Mouse (Mus musculus) cerebellum, adult 9-10 months (tissue): ENCODE measurements at regions not wholly inside any gene's neighbourhood (a gene's known extent, or its start where the extent isn't known, plus 50 kb on each side); places are given as distances from the start of the nearest gene placed in this dataset.
A peak's percentile ranks its signal among the peaks of the same experiment; 100 is the strongest.

Source experiments
- DNase-seq: peaks from one replicate; pipeline ENCODE4 v3.0.0; 2022

DNA sequence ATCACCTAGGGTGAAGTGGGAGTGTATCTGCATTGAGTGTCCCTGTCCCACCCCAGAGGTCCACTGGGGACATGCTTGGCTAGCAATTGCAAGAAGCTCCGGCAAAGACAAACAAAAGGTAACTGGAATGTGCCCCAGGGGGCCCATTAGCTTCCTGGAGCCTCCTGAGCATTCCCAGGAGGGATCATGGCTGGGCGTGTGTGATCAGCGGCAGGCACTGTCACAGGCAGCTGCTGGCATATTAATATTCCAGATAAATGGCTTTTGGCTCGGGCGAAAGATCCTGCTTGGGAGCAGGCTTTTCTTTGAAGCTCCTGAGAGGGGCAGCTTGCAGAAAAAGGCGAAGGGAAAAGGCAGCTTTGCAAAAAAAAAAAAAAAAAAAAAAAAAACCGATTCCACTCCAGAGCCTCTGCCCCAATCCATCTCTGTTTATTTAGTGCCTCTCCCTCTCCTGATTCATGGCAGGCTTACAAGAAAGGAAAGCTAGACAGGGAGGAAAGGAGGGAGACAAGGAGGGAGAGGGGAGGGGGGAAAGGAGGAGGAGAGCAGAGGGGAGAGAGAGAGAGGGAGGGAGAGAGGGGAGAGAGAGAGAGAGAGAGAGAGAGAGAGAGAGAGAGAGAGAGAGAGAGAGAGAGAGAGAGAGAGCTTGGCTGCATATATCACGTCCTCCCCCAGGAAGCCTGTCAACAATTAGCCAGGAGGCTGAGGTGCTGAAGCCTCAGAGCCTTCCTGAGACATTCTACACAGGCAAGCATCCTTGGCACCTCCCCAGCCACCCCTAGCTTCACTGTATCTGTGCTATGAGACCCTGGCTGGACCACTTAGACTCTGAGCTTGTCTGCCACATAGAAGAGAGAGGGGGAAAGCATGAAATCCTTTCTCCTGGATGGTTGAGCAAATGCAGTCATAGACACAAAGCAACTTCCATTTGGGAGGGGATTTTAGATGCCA lies 443.4 kb upstream of the Zmiz1 start:
- DNase-seq: no peak

DNA sequence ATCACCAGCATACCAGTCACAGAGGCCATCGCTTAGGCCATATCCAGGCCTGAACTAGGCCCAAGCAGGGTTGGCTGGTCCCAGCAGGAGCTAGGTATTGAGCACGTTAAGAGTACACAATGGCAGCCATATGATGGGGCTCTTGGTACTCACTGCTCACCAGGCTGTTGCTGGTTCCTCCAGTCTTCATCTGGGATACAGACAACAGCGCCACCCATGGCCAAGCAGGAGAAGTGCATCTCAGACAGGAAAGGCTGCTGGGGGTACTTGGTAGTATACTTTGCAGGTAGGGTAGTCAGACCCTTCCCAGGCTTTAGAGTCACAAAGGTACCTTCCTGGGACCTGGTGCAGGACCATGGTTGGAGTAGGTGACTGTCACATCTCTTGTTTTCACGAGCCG lies 441.1 kb upstream of the Zmiz1 start:
- no peak for DNase-seq

DNA sequence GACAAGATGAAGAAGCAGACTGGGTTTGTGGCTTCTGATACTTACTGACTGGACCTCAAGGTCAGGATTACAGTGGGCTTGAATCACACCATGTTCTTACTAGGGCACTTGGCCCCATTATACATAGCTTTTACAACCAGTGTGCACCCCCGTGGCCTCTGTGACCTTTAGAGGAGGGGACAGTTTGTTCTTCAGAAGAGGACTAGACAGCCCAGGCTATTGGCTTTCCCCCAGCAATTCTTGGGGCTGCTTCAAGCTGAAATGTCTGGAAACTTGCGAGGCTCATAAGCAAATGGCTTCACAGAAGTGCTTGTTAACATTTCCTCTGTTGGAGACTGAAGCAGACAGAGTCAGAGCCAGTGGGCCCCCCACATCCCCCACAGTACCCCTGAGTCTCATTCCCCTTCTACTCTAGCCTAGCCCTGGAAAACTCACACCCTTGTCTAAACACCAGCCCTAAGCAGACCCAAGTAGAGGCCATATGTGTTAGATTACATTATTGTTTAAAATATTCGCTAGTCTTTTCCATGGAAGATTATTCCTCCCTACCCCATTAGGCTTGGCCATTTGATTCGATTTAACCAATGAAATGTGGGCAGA lies 439.6 kb upstream of the Zmiz1 start:
- DNase-seq: no peak

DNA sequence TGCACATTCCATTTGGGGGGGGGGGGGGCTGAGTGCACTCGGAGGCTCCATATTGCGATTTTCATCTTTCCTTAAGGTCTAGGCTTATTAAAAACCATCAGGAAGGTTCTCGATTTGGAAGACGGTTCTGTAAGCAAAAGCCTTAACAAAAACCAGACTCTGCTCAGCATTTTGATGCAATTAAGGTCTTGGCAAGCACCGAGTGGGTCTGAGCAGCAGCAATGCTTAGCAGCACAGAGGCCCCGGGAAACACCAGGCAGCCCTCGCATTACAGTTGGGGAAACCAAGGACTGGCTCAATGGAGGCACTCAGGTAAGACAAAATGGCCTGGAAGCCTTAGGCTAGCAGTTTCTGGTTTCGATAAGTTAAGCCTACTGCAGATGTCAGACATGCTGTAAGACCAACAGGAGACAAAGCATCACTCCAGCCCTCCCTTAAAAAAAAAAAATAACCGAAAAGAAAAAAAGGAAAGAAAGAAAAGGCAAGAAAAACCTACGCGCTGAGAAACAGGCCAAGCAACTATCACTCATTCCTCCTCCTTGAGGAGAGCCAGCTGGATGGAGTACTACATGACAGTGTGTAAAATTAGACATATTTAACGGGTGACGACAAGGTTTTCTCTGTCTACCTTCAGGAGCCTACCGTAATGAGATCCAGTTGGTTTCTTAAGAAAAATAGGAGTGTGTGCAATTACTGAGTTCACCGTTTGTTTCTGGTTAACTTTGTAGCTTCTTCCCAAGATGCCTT lies 436.3 kb upstream of the Zmiz1 start:
- DNase-seq: no peak

DNA sequence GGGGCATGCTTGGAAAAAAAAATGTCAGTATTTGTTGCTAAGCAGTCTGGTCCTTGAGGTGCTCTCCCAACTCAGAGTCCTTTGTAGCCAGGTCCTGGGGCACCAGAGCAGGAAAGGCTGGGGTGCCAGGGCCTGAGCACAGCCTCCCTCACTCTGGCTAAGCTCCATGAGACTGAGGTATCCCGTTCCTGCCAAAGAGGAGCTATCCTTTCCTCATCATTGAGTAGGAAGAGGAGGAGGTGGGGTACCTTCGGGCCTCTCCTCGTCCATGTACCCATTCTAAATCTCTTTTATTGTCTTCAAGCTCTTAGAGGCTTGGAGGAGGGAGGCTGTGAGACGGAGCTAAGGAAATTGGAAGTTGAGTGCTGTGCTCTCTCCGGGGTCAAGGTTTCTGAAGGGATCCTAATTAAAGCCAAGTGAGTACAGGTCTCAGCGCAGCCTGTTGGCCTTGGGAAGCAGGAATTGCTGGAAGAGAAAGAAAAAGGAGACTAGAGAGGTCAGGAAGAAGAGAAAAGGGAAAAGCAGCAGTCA lies 435.6 kb upstream of the Zmiz1 start:
- no peak for DNase-seq

DNA sequence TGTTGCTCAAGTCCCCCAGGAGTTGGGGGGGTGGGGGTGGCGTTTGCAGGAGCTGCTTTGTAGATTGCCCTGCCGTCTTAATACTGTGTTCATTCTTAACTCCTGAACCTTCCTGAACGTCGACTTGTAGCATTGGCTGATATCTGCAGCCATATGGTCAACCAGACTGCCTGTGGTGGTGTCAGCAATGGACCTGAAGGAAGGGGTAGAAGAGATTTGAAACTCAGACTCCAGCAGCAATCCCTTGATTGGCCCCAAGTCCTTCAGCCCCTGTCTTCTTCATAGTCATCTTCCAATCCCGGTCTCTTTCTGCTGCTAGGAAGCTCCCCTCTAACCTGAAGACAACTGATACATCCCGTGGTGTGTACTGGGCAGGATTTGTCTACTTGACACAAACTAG lies 433.9 kb upstream of the Zmiz1 start:
- DNase-seq: peak; percentile 84

DNA sequence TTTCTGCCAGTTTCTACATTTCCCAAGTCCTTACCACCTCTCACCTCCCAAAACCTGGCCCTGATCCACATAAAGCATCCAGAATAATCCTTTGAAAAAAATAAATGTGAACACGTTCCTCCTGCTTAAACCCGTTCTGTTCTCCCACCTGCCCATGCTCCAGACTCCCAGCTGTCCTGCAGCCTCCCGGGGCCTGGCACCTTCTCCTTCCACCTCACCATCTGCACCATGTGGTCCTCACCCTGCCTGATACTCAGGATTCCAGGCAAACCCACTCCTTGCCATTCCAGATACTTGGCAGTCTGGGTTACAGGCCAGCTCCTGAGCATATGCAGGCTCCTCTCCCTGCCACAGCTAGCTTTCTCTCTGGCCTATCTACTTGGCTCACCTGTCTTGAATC lies 431.9 kb upstream of the Zmiz1 start:
- peak; percentile 82 for DNase-seq

DNA sequence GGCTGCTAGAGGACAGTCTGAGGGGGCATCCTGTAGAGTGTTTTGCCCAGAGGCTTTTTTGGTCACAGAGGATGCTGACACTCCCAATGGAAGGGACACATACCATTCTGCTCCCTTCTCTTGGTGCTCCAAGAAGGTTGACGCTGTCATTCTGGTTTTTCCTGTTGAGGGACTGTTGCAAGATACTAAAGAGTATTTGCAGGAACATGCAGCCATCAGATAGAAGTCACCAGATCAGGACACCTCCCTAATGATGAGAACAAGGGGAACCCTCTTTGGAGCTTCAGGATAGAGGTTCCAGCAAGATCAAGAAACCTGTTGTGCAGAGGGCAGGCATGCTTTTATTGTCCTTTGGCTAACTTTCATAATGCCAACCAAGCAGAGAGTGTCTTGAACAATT lies 431.1 kb upstream of the Zmiz1 start:
- no peak for DNase-seq

DNA sequence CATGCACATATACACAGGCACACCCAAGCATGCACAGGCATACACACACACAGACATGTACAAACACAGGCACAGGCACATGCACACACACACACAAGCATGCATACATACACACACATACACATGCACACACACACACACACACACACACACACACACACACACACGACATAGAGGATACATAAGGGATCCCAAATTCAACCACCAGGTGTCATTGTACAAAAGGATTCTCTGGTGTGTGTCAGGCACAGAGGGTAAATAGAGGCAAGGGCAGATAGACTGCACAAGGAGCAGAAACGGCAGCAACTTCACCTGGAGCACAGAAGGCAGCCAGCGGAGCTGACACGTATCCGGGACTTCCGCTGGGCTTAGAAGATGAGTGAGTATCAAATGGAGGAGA lies 428.1 kb upstream of the Zmiz1 start:
- DNase-seq: no peak

DNA sequence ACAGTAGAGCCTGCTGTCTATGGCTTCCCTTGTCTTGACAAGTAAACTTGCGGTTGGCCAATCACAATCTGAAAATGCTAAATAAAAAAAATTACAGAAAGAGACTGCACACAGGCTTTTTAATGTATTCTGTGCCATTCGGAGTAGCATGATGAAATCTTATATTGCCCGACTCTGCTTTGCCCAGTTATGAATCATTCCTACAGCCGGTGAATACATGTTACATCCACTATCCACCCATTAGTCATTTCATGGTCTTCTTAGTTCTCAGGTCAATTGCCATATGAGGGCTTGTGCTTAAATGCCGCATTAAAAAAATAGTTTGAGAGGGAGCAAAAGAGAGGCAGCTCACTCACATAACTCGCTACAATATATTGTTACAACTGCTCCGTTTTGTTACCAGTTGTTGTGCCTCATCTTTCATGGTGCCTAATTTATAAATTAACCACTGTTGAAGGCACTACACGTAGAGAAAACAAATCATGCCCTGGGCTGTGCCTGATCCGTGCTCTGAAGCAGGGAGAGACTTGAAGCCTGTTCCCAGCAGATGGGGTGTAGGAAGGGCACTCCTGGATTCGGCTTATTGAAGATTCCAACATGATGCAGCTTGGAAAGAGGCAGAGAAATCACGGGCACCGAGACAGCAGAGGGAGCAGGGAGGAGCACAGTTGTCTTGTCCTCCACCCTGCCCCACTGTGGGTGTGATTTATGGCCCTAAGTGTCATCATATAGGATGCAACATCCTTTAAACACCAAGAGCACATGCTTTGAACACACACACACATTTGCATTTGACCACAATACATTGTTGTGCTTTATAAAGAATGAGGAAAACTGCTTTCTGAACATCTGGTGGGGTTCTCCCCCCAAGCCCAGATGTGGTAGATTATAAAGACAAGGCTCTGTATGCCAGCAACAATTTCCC lies 427.0 kb upstream of the Zmiz1 start:
- DNase-seq: no peak

DNA sequence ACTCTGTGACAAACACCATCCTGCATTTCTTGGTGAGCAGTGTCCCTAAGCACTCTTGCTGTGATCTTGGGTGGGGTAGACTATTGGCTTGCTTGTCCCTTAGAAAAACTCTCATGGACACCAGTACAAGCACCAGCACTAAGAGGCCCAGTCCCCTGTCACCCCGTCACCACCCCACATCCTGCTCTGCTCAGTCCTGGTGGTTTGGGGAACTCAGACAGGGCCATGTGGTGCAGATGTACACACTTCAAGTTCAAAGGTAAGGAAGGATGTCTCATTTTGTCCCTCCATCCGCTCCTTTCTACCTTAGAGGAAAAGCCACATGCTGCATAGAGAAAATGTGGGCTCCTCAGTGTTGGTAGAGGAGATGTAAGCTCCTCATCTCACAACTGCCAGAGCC lies 426.1 kb upstream of the Zmiz1 start:
- no peak for DNase-seq

DNA sequence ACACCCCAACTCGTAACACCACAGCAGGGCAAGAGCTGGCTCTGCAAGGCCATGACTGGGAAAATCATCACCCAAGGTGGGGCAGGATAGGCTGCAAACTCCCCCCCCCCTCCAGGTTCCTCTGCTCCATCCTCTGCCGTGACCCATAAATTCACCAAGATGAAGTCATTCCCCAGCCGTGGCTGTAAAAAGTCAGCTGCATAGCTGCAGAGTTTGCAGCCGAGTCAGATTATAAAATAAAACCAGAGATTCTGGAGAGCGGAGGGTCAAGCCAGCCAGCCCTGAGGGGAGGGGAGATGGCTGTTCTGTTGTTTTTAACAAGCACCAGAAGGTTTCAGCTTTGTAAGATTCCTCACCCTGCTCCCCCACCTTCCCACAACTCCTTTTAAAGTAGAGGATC lies 416.7 kb upstream of the Zmiz1 start:
- DNase-seq: no peak

DNA sequence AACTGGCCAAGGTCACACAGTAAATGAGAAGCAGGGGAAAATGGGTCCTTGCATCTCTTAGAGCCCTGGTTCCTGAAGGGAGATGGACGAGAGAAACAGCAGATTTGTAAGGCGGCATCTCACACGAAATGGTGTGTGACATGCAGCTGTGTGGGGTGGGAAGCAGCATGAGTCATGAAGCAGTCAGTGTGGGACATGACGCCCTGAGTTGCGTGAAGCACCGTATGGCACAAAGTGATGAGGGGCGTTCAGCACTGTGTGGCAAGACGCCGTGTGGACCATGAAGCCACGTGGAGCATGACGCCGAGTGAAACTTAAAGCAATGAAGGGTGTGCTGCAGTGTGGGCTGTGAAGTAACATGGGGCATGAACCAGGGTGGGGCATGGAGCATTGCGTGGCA lies 414.9 kb upstream of the Zmiz1 start:
- no peak for DNase-seq

DNA sequence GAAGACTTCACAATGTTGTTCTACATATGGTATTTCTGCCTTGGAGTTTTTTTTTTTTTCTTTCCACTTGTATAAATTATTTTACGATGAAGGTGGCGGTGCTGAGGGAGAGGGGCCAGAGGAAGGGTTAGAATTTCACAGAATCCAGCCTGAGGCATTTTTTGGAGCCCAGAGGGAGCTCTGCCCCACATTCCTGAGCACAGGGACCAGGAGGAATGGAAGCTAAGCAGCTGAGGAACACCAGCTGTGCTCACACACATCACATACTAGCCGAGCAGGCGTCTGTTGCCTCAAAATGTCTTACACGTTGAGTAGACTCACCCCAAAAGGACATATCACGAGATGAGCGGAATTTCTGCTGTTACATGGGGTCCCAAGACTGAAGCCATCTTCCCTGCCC lies 414.1 kb upstream of the Zmiz1 start:
- no peak for DNase-seq

DNA sequence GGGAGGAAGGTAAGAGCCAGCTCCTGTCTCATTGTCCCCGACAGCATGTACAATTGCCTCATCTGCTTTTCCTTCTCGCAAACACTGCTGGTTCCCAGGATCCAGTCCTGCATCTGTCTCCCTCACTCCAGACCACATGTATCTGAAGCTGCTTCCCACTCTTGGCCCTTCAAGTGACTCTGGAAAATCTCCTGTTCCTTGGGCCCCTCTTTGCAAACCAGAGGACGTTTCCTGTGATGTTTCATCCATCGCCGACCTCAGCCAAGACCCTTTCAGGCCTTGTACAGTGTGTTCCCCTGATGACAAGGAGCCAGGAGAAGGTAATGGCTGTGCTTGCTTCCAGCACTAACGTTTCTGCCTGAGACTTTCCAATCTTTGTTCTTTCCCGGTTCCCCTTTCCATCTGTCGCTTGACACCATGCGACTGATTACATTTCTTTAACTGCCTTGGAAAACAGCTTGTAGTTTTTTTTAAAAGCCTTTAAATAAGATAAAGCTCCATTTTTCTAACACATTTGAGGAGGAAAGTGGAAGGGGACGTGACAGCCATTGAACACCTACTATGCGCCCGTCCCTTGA lies 408.2 kb upstream of the Zmiz1 start:
- no peak for DNase-seq

DNA sequence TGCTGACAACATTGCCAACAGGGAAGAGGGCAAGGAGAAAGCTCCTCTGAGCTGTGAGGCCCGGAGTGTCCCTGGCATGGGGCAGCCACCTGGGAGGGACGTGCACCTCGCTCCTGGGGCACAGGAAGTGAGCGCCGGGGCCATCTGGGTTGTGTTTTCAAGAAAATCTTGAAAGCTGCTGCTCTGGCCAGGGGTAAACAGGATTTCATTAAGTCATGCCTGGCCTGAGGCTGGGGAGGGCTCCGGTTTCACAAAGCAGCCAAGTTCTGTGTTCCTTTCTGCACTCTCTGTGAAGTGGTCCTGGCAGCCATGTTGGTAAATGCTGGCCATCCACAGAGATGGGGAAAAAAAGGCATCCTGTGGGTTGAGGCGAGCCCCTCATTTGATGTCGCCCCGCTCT lies 406.8 kb upstream of the Zmiz1 start:
- no peak for DNase-seq

DNA sequence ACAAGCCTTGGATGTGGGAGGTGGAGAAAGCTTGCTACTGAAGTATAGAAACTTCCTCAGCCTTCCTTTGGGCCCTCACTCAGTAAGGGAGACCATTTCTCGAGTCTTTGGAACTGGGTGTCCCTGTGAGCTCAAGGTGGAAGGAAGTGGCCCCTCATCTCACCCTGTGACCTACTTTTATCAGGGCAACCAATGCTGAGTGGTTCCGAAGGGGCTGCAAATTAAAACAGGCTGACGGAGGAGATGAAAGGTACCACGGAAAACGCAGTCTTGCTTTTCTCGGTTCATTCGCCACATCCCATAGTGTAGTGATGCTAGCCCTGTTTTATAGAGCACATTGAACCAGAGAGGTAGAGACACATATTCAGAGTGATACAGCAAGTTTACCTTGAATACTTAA lies 399.6 kb upstream of the Zmiz1 start:
- no peak for DNase-seq

DNA sequence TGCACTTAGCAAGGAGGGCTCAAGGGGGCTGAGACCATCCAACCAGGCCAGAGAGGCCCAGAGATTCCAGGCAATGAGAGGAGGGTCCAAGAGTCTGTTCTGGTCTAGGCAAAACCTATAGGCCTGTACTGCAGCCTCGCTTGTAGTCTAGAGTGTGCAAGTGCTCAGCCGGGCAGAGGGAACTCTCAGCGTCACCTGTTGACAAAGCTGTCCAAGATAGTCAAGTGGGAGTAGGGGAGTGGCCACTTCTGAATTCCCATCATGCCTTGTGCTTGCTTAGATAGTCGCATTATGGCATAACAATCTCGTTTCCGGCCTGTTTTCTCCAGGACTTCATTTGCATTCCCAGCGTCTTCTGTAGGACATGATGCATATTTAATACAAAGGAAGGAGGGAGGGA lies 398.7 kb upstream of the Zmiz1 start:
- DNase-seq: no peak

DNA sequence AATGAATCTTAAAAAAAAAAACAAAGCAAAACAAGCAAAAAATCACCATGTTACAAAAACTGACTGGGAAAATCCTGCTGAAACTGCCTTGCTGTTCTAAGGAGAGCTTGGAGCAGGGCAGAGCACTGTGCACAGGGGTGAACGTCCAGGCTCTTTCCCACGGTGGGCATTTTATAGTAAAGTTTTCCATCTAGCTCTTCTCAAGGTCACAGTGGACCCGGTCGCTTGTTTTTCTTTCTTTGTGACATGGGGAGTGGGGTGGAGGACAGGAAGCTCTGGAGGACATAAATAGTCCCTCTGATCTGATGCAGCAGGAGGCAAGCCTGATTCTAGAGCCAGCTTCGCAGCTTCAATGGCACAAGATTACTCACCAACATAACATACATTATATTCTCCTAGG lies 395.9 kb upstream of the Zmiz1 start:
- DNase-seq: no peak

DNA sequence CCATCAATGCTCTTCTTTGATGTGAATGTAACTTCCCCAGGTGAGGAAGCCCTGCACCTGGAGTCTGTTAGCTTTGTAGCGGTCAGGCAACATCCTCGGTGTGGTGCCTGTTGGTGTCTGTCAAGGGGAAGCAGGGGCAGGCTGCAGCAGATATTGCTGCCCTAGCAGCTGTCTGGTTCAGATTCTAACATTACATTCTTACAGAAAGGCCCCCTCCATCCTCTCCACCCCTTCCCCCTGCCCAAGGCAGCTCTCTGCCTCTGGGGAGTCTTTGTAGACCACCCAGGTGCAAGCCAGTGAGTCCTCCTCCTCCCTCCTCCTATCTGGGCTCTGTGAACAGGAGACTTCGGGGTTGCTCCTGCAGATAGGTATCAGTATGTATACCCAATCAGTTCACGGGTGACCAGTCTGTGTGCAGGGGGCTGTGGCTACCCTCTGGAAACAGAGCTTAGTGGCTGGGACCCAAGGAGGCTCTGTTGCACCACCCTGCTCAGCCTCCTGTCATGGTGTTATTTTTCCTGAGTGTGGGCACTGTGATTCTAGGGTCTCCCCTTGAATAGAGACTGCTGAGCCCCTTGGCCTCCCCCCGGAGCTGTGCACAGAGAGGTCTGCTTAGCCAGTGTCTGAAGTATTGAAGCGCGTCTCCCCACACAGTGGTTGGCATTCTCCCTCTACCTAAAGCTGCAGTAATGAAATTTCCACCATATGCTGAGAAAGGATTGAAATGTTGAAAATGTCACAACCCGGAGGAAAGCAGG lies 394.6 kb upstream of the Zmiz1 start:
- DNase-seq: no peak

DNA sequence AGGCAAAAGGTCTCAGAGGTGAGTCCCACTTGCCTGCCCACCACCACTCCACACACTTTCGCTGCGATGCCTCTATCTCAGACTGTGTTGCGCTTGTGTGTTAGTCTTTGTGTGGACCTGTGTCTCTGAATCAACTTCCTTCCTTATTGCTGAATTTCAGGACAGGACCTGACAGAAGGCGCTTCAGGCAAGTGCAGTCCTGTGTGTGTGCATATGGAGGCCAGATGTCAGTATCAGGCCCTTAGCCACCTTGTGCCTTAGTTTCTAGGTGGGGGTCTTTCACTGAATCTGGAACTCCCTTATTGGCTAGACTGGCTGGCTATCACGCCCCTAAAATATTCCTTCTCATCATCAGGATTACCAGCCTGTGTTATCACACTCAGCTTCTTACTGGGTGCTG lies 391.6 kb upstream of the Zmiz1 start:
- no peak for DNase-seq
